Mouse (Mus musculus) erythroblast, embryonic 14.5 days (primary cell): ENCODE measurements around the gene Pcbp1.

ENCODE experiments used
- GATA1 ChIP-seq: IDR thresholded peaks from 2 replicates; pipeline ENCODE4 v1.6.1; 2012; ENCODE audit warnings: low read length, inconsistent platforms, mixed read lengths
- TAL1 ChIP-seq: IDR thresholded peaks from 3 replicates; pipeline ENCODE4 v1.6.1; 2012; ENCODE audit warnings: low read length, inconsistent platforms, mixed read lengths

DNA sequence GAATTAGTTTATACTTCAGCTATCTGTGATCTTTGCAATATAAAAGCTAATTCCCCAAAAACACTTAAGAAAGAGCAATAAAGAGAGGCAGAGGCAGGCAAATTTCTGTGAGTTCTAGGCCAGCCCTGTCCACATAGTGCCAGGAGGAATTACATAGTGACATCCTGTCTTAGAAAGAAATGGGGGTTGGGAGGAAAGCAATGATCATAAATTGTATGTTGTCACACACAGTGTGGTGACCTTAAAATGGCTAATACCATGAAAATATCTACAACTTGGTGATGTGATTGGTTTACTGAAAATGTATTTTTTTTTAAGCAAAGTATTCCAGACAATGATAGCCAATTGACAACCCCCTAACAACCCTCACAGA is 46.3 kb downstream of the Pcbp1 start:
- TF ChIP-seq GATA1 (no peak), TAL1 (no peak)
